Mouse (Mus musculus): ENCODE results near the gene Lpin2.
A peak's percentile ranks its signal among the peaks of the same experiment; 100 is the strongest.

DNA sequence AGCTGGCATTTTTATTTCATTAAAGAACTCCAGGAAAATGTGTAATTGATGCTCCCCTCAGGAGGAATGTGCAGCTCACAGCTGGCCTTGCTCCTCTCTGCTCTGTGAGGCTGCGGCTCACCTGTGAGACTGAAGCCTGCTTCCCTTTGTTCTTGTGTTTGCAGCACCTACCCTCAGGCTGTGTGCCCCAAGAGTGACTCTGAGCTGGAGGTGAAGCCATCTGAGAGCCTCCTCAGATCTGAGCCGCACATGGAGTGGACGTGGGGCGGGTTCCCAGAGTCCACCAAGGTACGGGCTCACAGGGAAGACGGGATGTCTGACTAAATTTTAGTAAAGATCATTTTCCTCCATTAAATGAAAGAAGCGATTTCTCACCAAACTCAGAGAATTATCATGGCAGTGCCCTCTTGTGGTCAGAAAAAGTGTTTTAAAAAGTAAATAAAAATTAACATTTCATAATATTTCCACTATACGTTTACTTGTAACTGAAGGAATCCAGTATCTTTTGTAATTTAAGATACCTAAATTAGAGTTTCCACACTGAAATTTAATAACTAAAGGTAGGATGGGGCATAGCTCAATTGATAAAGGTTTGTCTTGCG is 47.8 kb downstream of the Lpin2 start:
- TF ChIP-seq CTCF (IDR thresholded peaks at IDR 0.05; ENCODE audit: low read depth): peak; percentile 22
- 0 out of 2 replicates have a peak, but pooled peaks have one; percentile 9 for TF ChIP-seq EP300 (IDR thresholded peaks at IDR 0.05; ENCODE audit: low read depth)

Measured in liver, embryonic 14.5 days (tissue).